Mouse (Mus musculus): Measurements from ENCODE around the gene Rnf151.
A peak's percentile ranks its signal among the peaks of the same experiment; 100 is the strongest.

Gene Rnf151

GRCm38 (mm10) chr17:24717943-24718342, at the start of gene Rnf151, which contains the start of gene Rps2:
TSS of gene Rnf151 (minus strand) at chr17:24718063.
TSS of gene Rps2 (plus strand) at chr17:24718116.
- ATAC-seq (ENCODE audit: low TSS enrichment) = no peak

GRCm38 (mm10) chr17:24766266-24766875, 48.5 kb upstream of the Rnf151 start:
- no peak for ATAC-seq (ENCODE audit: low TSS enrichment)

- no peak for ATAC-seq (ENCODE audit: low TSS enrichment)
These were observed 47.4 kb upstream of the Rnf151 start for GRCm38 (mm10) chr17:24765016-24765905.

GRCm38 (mm10) chr17:24761121-24761520, 43.3 kb upstream of the Rnf151 start:
- no peak for ATAC-seq (ENCODE audit: low TSS enrichment)

GRCm38 (mm10) chr17:24757394-24757793, 39.5 kb upstream of the Rnf151 start:
- ATAC-seq (ENCODE audit: low TSS enrichment) = no peak

GRCm38 (mm10) chr17:24752415-24753394, 34.8 kb upstream of the Rnf151 start, which contains the start of gene Hs3st6:
TSS of gene Hs3st6 (plus strand) at chr17:24752988.
- no peak; the same call in 1 of the 2 replicates for ATAC-seq (ENCODE audit: low TSS enrichment)

GRCm38 (mm10) chr17:24751528-24751927, 33.7 kb upstream of the Rnf151 start:
- no peak for ATAC-seq (ENCODE audit: low TSS enrichment)

- ATAC-seq (ENCODE audit: low TSS enrichment) = no peak
These were observed 29.1 kb upstream of the Rnf151 start for GRCm38 (mm10) chr17:24746986-24747385.

- ATAC-seq (ENCODE audit: low TSS enrichment) = peak; percentile 88
These were observed 27.9 kb upstream of the Rnf151 start for GRCm38 (mm10) chr17:24745526-24746497.

- no peak for ATAC-seq (ENCODE audit: low TSS enrichment)
These were observed 26.5 kb upstream of the Rnf151 start for GRCm38 (mm10) chr17:24744381-24744780.

- ATAC-seq (ENCODE audit: low TSS enrichment) = no peak
These were observed 26.0 kb upstream of the Rnf151 start for GRCm38 (mm10) chr17:24743896-24744295.

- ATAC-seq (ENCODE audit: low TSS enrichment) = no peak
These were observed 24.4 kb upstream of the Rnf151 start for GRCm38 (mm10) chr17:24742307-24742706.

GRCm38 (mm10) chr17:24739926-24740325, 22.1 kb upstream of the Rnf151 start:
- ATAC-seq (ENCODE audit: low TSS enrichment) = no peak

- no peak for ATAC-seq (ENCODE audit: low TSS enrichment)
These were observed 20.4 kb upstream of the Rnf151 start for GRCm38 (mm10) chr17:24738238-24738637.

GRCm38 (mm10) chr17:24737135-24737810, 19.4 kb upstream of the Rnf151 start:
- ATAC-seq (ENCODE audit: low TSS enrichment) = no peak

GRCm38 (mm10) chr17:24736330-24737051, 18.6 kb upstream of the Rnf151 start, which contains the start of gene Msrb1:
TSS of gene Msrb1 (plus strand) at chr17:24736642.
- ATAC-seq (ENCODE audit: low TSS enrichment) = peak; percentile 95

- ATAC-seq (ENCODE audit: low TSS enrichment) = no peak
These were observed 17.6 kb upstream of the Rnf151 start for GRCm38 (mm10) chr17:24735446-24735845.

GRCm38 (mm10) chr17:24734513-24734912, 16.6 kb upstream of the Rnf151 start:
- no peak for ATAC-seq (ENCODE audit: low TSS enrichment)

GRCm38 (mm10) chr17:24733434-24734050, 15.7 kb upstream of the Rnf151 start:
- no peak for ATAC-seq (ENCODE audit: low TSS enrichment)

All from frontal cortex, adult (tissue).